Mouse (Mus musculus) forebrain, embryonic 11.5 days (tissue): ENCODE data around the gene Fbxo31. TPM values are rescaled to one million over a fixed set of nuclear protein-coding genes. Genes with fewer than 3 reads are reported as not detected.

Source experiments
- ATAC-seq: fragments of 200-750 bp; cut with Nextera tagmentation; replicated peaks from 2 replicates; pipeline ENCODE4 v1.8.0; 2017; ENCODE audit warnings: moderate TSS enrichment; ENCODE audit not compliant: low FRiP score
- DNase-seq: peaks from one replicate; pipeline ENCODE4 v3.0.0-alpha.2; 2017; ENCODE audit warnings: low spot score
- H3K27ac ChIP-seq: fragments of 300-500 bp; sonication (generic); 2 replicates; pipeline ENCODE4 v1.5.1; 2014; ENCODE audit warnings: low read depth, low read length
- H3K27me3 ChIP-seq: fragments of 300-500 bp; sonication (generic); 2 replicates; pipeline ENCODE4 v1.6.1; 2014; ENCODE audit warnings: mild to moderate bottlenecking, low read length, mixed read lengths; ENCODE audit not compliant: control insufficient read depth, insufficient read depth
- H3K36me3 ChIP-seq: fragments of 300-500 bp; sonication (generic); 2 replicates; pipeline ENCODE4 v1.6.1; 2014; ENCODE audit warnings: mild to moderate bottlenecking, low read length, moderate library complexity, mixed read lengths; ENCODE audit not compliant: control insufficient read depth, insufficient read depth
- H3K4me1 ChIP-seq: fragments of 300-500 bp; sonication (generic); replicated peaks from 2 replicates; pipeline ENCODE4 v1.6.1; 2014; ENCODE audit warnings: low read length, mixed read lengths; ENCODE audit not compliant: control insufficient read depth, insufficient read depth
- H3K4me2 ChIP-seq: fragments of 300-500 bp; sonication (generic); 2 replicates; pipeline ENCODE4 v1.6.1; 2014; ENCODE audit warnings: low read depth, mild to moderate bottlenecking, low read length, moderate library complexity, mixed read lengths; ENCODE audit not compliant: severe bottlenecking
- H3K4me3 ChIP-seq: fragments of 300-500 bp; sonication (generic); 2 replicates; pipeline ENCODE4 v1.5.1; 2014; ENCODE audit warnings: low read depth, low read length
- H3K9ac ChIP-seq: fragments of 300-500 bp; sonication (generic); 2 replicates; pipeline ENCODE4 v1.6.1; 2014; ENCODE audit warnings: low read length
- H3K9me3 ChIP-seq: fragments of 300-500 bp; sonication (generic); 2 replicates; pipeline ENCODE4 v1.6.1; 2016; ENCODE audit warnings: low read length, mixed read lengths; ENCODE audit not compliant: control insufficient read depth
- WGBS: fragments of 180-500 bp; shearing (Covaris S2); extraction: QIAGEN DNeasy Blood & Tissue Kit; methylation state at CpG from one replicate; pipeline ENCODE4 v1.1.7; 2014; 5-methylcytosine and 5-hydroxymethylcytosine counted together
- polyA plus RNA-seq: library from polyadenylated mRNA; unstranded; fragments of >200 nt; fragmentation: Nextera tagmentation; extraction: Ambion mirVana; gene quantifications from 2 replicates; pipeline ENCODE4 v1.2.1, GENCODE M21; 2014

The Fbxo31 gene
- polyA plus RNA-seq, 1 experiment from 2014 or later = 17.2 TPM

- H3K27me3 ChIP-seq = no peaks in the 10 kb centered on the region
- no peak overlapping the region for H3K4me2 ChIP-seq
- WGBS = 90% methylated on average over 5 of the region's 5 CpGs
- DNase-seq = no peak
- no peaks in the 10 kb centered on the region for H3K9me3 ChIP-seq
- H3K27ac ChIP-seq = no peak overlapping the region
- no peak overlapping the region for H3K9ac ChIP-seq
- H3K36me3 ChIP-seq = no peaks in the 10 kb centered on the region; the same call in 1 of the 2 replicates
- no peak overlapping the region for H3K4me3 ChIP-seq
- H3K4me1 ChIP-seq = peaks cover 10% of the 10 kb centered on the region; the same call in 1 of the 2 replicates
- ATAC-seq = no peak
Observed at GRCm38 (mm10) chr8:121593293-121593692, 14.7 kb upstream of the Fbxo31 start.

DNA sequence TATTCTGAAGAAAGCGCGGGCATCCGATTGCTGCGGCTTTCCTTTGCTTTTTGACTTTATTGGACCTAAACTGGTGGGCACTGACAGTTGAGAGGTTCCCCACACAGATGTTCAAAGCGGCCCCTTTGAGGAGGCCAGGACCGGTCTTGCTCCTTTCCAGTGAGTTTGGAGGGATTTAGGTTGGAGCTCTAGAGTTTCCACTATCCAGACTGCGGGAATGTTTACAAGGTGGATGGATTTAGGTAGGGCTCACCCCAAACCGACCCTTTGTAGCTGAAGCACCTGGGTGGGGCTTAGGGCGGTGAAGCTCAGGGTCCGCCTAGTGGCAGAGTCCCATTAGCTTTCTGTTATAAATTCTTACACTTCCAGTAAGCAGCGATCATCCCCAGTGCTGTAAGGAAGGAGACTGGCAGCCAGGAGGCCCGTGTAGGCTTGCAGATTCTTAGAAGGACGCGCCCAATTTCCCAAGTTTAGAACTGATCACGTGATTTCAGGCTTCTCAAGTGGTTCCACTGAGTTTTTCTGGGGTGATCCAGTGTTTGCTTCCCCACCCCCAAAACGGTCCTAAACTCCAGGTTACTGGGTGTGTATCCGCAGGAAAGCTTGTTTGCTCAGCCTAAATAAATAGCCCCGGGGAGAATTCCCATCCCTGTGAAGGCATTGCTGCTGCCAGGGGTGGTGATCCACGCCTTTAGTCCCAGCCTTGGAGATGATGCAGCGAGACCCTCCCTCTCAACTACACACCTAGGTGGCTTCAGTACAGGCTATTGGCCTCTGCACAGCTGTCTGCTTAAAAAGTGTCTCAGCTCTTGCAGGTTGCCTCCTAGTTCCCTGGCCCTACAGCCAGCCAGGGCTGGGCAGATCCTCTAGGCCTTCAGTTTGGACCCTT, 12.8 kb upstream of the Fbxo31 start:
- ATAC-seq (no peak; the same call in 1 of the 2 replicates), DNase-seq (no peak)
- H3K27me3 ChIP-seq = no peaks in the 10 kb centered on the region
- H3K9me3 ChIP-seq = no peaks in the 10 kb centered on the region
- peak overlapping the region; percentile 89 for H3K4me2 ChIP-seq
- H3K9ac ChIP-seq = peak overlapping the region; percentile 77
- 20% methylated on average over 20 of the region's 20 CpGs for WGBS
- H3K36me3 ChIP-seq = no peaks in the 10 kb centered on the region
- H3K4me1 ChIP-seq = peaks cover 10% of the 10 kb centered on the region; the same call in 1 of the 2 replicates
- no peak overlapping the region for H3K27ac ChIP-seq
- peak overlapping the region; percentile 90 for H3K4me3 ChIP-seq

- under 1% methylated on average over 87 of the region's 94 CpGs for WGBS
- peaks cover 10% of the 10 kb centered on the region; the same call in 1 of the 2 replicates for H3K4me1 ChIP-seq
- H3K9me3 ChIP-seq = no peaks in the 10 kb centered on the region
- H3K27me3 ChIP-seq = no peaks in the 10 kb centered on the region
- ATAC-seq (peak; percentile 84), DNase-seq (peak; percentile 97)
- H3K4me3 ChIP-seq = peak within 1 kb of the TSS; percentile 90
- peak within 1 kb of the TSS; percentile 25; the same call in 1 of the 2 replicates for H3K27ac ChIP-seq
- peak within 1 kb of the TSS; percentile 77 for H3K9ac ChIP-seq
- H3K4me2 ChIP-seq = peak within 1 kb of the TSS; percentile 89
- H3K36me3 ChIP-seq = no peaks in the 10 kb centered on the region
Observed at GRCm38 (mm10) chr8:121590203-121591177, 11.9 kb upstream of the Fbxo31 start, which contains the start of gene Map1lc3b. Gene Map1lc3b, plus strand, starts transcription at chr8:121590361.

- DNase-seq = no peak
- Histone ChIP-seq H3K27me3 (no peaks in the 10 kb centered on the region), H3K4me3 (no peak overlapping the region), H3K4me1 (peaks cover 10% of the 10 kb centered on the region; the same call in 1 of the 2 replicates), H3K36me3 (no peaks in the 10 kb centered on the region), H3K27ac (peak overlapping the region; percentile 25; the same call in 1 of the 2 replicates), H3K9ac (peak overlapping the region; percentile 56), H3K9me3 (no peaks in the 10 kb centered on the region), H3K4me2 (no peak overlapping the region; the same call in 1 of the 2 replicates)
- WGBS = 49% methylated on average over 2 of the region's 2 CpGs
- ATAC-seq = no peak
Observed at GRCm38 (mm10) chr8:121589205-121589726, 10.7 kb upstream of the Fbxo31 start.

DNA sequence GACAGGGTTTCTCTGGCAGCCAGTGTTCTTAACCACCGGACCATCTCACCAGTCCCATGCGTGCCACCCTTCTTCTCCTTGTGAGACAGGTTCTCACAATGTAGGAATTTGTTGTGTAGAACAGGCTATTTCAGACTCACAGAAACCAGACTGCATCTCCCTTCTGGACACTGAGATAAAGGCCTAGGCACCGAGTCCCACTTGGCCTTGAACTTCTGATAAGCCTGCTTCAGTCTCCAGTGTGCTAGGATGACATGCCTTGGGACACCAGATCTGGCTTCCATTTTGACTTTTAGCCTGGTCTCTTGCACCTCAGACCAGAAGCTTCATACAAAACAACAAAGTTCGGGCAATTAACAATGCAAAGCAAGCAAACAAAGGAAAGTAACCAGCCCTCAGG, 10.1 kb upstream of the Fbxo31 start:
- Histone ChIP-seq H3K4me3 (no peak overlapping the region), H3K36me3 (no peaks in the 10 kb centered on the region), H3K4me2 (no peak overlapping the region), H3K27me3 (no peaks in the 10 kb centered on the region), H3K9me3 (no peaks in the 10 kb centered on the region), H3K27ac (no peak overlapping the region), H3K4me1 (peaks cover 10% of the 10 kb centered on the region; the same call in 1 of the 2 replicates), H3K9ac (no peak overlapping the region)
- no peak for DNase-seq
- ATAC-seq = no peak
- 87% methylated on average over 4 of the region's 4 CpGs for WGBS

DNA sequence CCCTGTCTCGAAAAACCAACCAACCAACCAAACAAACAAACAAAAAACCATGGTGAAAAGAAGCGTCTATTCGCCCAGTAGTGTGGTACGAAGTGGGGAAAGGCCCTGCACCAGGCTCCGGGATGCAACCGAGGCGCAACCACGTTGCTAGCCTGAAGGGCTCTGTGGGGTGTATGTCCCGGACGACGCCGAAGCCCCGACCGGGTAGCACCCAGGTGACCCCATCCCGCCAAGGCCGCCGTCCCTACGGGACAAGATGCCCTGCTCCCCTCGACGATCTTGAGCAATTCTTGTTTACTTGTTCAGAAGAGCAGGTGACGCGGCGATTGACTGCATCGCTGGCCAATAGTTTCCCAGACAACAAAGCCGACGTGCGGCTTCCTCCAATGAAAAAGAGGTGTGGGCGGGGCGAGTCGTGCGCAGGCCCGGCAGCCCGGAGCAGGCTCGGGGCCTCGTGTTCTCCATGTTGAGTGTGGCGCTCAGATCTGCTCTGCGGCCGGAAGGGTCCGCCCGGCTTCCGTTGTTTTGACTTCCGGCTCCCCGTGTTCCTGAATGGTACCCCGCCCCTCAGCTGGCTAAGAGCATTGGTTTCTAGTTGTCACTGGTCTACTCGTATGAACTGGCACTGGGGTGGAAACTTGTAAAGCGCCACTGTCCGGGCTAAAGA, 6.7 kb upstream of the Fbxo31 start:
- no peaks in the 10 kb centered on the region for H3K36me3 ChIP-seq
- H3K27ac ChIP-seq = no peak overlapping the region
- peaks cover 3% of the 10 kb centered on the region; the same call in 1 of the 2 replicates for H3K4me1 ChIP-seq
- no peaks in the 10 kb centered on the region for H3K27me3 ChIP-seq
- H3K9ac ChIP-seq = peak overlapping the region; percentile 61
- peak overlapping the region; percentile 54 for H3K4me3 ChIP-seq
- no peaks in the 10 kb centered on the region for H3K9me3 ChIP-seq
- WGBS = 1% methylated on average over 47 of the region's 47 CpGs
- ATAC-seq (peak; percentile 94), DNase-seq (peak; percentile 98)
- peak overlapping the region; percentile 77 for H3K4me2 ChIP-seq

- DNase-seq (no peak), ATAC-seq (no peak)
- no peaks in the 10 kb centered on the region for H3K27me3 ChIP-seq
- H3K4me1 ChIP-seq = peaks cover 2% of the 10 kb centered on the region; the same call in 1 of the 2 replicates
- 42% methylated on average over 13 of the region's 13 CpGs for WGBS
- H3K9me3 ChIP-seq = no peaks in the 10 kb centered on the region
- peak overlapping the region; percentile 77 for H3K4me2 ChIP-seq
- H3K4me3 ChIP-seq = peak overlapping the region; percentile 54
- no peak overlapping the region for H3K27ac ChIP-seq
- peak overlapping the region; percentile 61 for H3K9ac ChIP-seq
- H3K36me3 ChIP-seq = no peaks in the 10 kb centered on the region
Observed at GRCm38 (mm10) chr8:121584730-121585129, 6.1 kb upstream of the Fbxo31 start.
